Mouse (Mus musculus) midbrain, postnatal 0 days (tissue): Measurements from ENCODE around the gene Mtnr1b. TPM values are rescaled to one million over a fixed set of nuclear protein-coding genes. Genes with fewer than 3 reads are reported as not detected.

ENCODE experiments used
- ATAC-seq: fragments of 200-750 bp; cut with Nextera tagmentation; 2 replicates; pipeline ENCODE4 v1.8.0; 2017; ENCODE audit warnings: moderate number of reproducible peaks, mild to moderate bottlenecking, moderate TSS enrichment, moderate library complexity; ENCODE audit not compliant: low FRiP score
- DNase-seq: peaks from one replicate; pipeline ENCODE4 v3.0.0-alpha.2; 2015; ENCODE audit warnings: low spot score
- H3K27ac ChIP-seq: fragments of 300-500 bp; sonication (generic); 2 replicates; pipeline ENCODE4 v1.5.1; 2014; ENCODE audit warnings: low read depth, mild to moderate bottlenecking, low read length, mixed read lengths
- H3K27me3 ChIP-seq: fragments of 300-500 bp; sonication (generic); 2 replicates; pipeline ENCODE4 v1.6.1; 2014; ENCODE audit warnings: low read length, control low read depth, mixed read lengths; ENCODE audit not compliant: insufficient read depth
- H3K36me3 ChIP-seq: fragments of 300-500 bp; sonication (generic); 2 replicates; pipeline ENCODE4 v1.6.1; 2014; ENCODE audit warnings: low read length, control low read depth, mixed read lengths; ENCODE audit not compliant: insufficient read depth
- H3K4me1 ChIP-seq: fragments of 300-500 bp; sonication (generic); 2 replicates; pipeline ENCODE4 v1.6.1; 2014; ENCODE audit warnings: mild to moderate bottlenecking, control low read depth, antibody characterized with exemption, low read length, mixed read lengths; ENCODE audit not compliant: insufficient read depth
- H3K4me2 ChIP-seq: fragments of 300-500 bp; sonication (generic); 2 replicates; pipeline ENCODE4 v1.6.1; 2014; ENCODE audit warnings: low read depth, mild to moderate bottlenecking, low read length, mixed read lengths; ENCODE audit not compliant: poor library complexity, severe bottlenecking
- H3K4me3 ChIP-seq: fragments of 300-500 bp; sonication (generic); 2 replicates; pipeline ENCODE4 v1.5.1; 2014; ENCODE audit warnings: low read depth, mild to moderate bottlenecking, low read length, moderate library complexity
- H3K9ac ChIP-seq: fragments of 300-500 bp; sonication (generic); replicated peaks from 2 replicates; pipeline ENCODE4 v1.6.1; 2014; ENCODE audit warnings: mild to moderate bottlenecking, low read length, moderate library complexity, mixed read lengths; ENCODE audit not compliant: poor library complexity, severe bottlenecking
- H3K9me3 ChIP-seq: fragments of 300-500 bp; sonication (generic); 2 replicates; pipeline ENCODE4 v1.6.1; 2016; ENCODE audit warnings: low read length, control low read depth
- CTCF ChIP-seq: IDR thresholded peaks from 2 replicates; pipeline ENCODE4 v1.5.1; 2016; ENCODE audit warnings: antibody characterized with exemption, mild to moderate bottlenecking
- WGBS: fragments of 180-500 bp; shearing (Covaris S2); extraction: QIAGEN DNeasy Blood & Tissue Kit; methylation state at CpG from one replicate; pipeline ENCODE4 v1.1.7; 2014; 5-methylcytosine and 5-hydroxymethylcytosine counted together
- polyA plus RNA-seq: library from polyadenylated mRNA; unstranded; fragments of >200 nt; fragmentation: Nextera tagmentation; extraction: Ambion mirVana; gene quantifications from 2 replicates; pipeline ENCODE4 v1.2.1, GENCODE M21; 2015
- total RNA-seq: library from RNA; depleted of rRNA; stranded (reverse); fragments of >200 nt; gene quantifications from 2 replicates; pipeline ENCODE4 v1.2.3, GENCODE M21; 2014; rRNA removed

Gene Mtnr1b
- total RNA-seq: 1.0 TPM in 1 of 2 replicates, not detected in the other
- polyA plus RNA-seq: not detected in 2 replicates

- no peak within 1 kb of the TSS for H3K9ac ChIP-seq
- H3K9me3 ChIP-seq: no peaks in the 10 kb centered on the region
- DNase-seq (no peak), ATAC-seq (no peak)
- WGBS: 71% methylated on average over 19 of the region's 19 CpGs
- no peaks in the 10 kb centered on the region for H3K36me3 ChIP-seq
- no peak within 1 kb of the TSS for H3K4me2 ChIP-seq
- peaks cover 3% of the 10 kb centered on the region; the same call in 1 of the 2 replicates for H3K27me3 ChIP-seq
- no peaks in the 10 kb centered on the region for H3K4me1 ChIP-seq
- H3K4me3 ChIP-seq: no peak within 1 kb of the TSS
- TF ChIP-seq CTCF: no peak
- H3K27ac ChIP-seq: no peak within 1 kb of the TSS
Measured at GRCm38 (mm10) chr9:15874506-15875160, at the start of gene Mtnr1b. TSS of gene Mtnr1b (minus strand) at chr9:15874556.

GRCm38 (mm10) chr9:15920271-15920670 is 45.9 kb upstream of the Mtnr1b start:
- ATAC-seq (no peak), DNase-seq (no peak)
- H3K9ac ChIP-seq: no peak overlapping the region
- 72% methylated on average over 4 of the region's 4 CpGs for WGBS
- no peak overlapping the region for H3K4me3 ChIP-seq
- peaks cover 15% of the 10 kb centered on the region for H3K36me3 ChIP-seq
- no peaks in the 10 kb centered on the region for H3K4me1 ChIP-seq
- no peaks in the 10 kb centered on the region for H3K27me3 ChIP-seq
- no peaks in the 10 kb centered on the region for H3K9me3 ChIP-seq
- H3K4me2 ChIP-seq: no peak overlapping the region
- TF ChIP-seq CTCF: no peak
- H3K27ac ChIP-seq: no peak overlapping the region

GRCm38 (mm10) chr9:15919373-15920005 is 45.1 kb upstream of the Mtnr1b start:
- H3K4me3 ChIP-seq: no peak overlapping the region
- no peak for ATAC-seq
- no peaks in the 10 kb centered on the region for H3K4me1 ChIP-seq
- WGBS: 45% methylated on average over 5 of the region's 5 CpGs
- TF ChIP-seq CTCF: peak; percentile 76
- no peak overlapping the region for H3K9ac ChIP-seq
- no peak overlapping the region for H3K4me2 ChIP-seq
- H3K36me3 ChIP-seq: peaks cover 23% of the 10 kb centered on the region
- H3K27ac ChIP-seq: no peak overlapping the region
- DNase-seq: peak; percentile 70
- H3K9me3 ChIP-seq: no peaks in the 10 kb centered on the region
- H3K27me3 ChIP-seq: no peaks in the 10 kb centered on the region

- no peaks in the 10 kb centered on the region for H3K27me3 ChIP-seq
- no peak for TF ChIP-seq CTCF
- peaks cover 19% of the 10 kb centered on the region for H3K36me3 ChIP-seq
Measured at GRCm38 (mm10) chr9:15916600-15916999, 42.2 kb upstream of the Mtnr1b start.

GRCm38 (mm10) chr9:15912735-15913134 is 38.4 kb upstream of the Mtnr1b start:
- DNase-seq (no peak), ATAC-seq (no peak)
- 47% methylated on average over 1 of the region's 1 CpGs for WGBS

More at GRCm38 (mm10) chr9:15916600-15916999, 42.2 kb upstream of the Mtnr1b start:
- no peak overlapping the region for H3K27ac ChIP-seq
- no peaks in the 10 kb centered on the region for H3K9me3 ChIP-seq
- H3K9ac ChIP-seq: no peak overlapping the region
- no peaks in the 10 kb centered on the region for H3K4me1 ChIP-seq
- no peak overlapping the region for H3K4me2 ChIP-seq
- ATAC-seq (no peak), DNase-seq (no peak)
- no peak overlapping the region for H3K4me3 ChIP-seq

More at GRCm38 (mm10) chr9:15912735-15913134, 38.4 kb upstream of the Mtnr1b start:
- no peaks in the 10 kb centered on the region for H3K9me3 ChIP-seq
- no peak overlapping the region for H3K4me3 ChIP-seq
- no peak overlapping the region for H3K4me2 ChIP-seq
- H3K27me3 ChIP-seq: no peaks in the 10 kb centered on the region
- H3K9ac ChIP-seq: no peak overlapping the region
- H3K36me3 ChIP-seq: peaks cover 12% of the 10 kb centered on the region
- no peak for TF ChIP-seq CTCF
- H3K4me1 ChIP-seq: no peaks in the 10 kb centered on the region
- no peak overlapping the region; the same call in 1 of the 2 replicates for H3K27ac ChIP-seq
